Mouse (Mus musculus) cerebellum, adult 2 months (tissue): ENCODE measurements at regions not wholly inside any gene's neighbourhood (a gene's known extent, or its start where the extent isn't known, plus 50 kb on each side); places are given as distances from the start of the nearest gene placed in this dataset.

Source experiments
- CTCF ChIP-seq: fragments of 200-500 bp; IDR thresholded peaks from 2 replicates; pipeline ENCODE4 v1.5.1; 2011; ENCODE audit warnings: low read depth, mild to moderate bottlenecking, control low read depth, low read length, moderate library complexity, borderline replicate concordance; ENCODE audit not compliant: insufficient read depth
- POLR2A ChIP-seq: fragments of 200-500 bp; IDR thresholded peaks from 2 replicates; pipeline ENCODE4 v1.6.1; 2011; ENCODE audit warnings: low read length, control low read depth, borderline replicate concordance; ENCODE audit not compliant: insufficient read depth

- TF ChIP-seq POLR2A (no peak), CTCF (no peak)
Observed at GRCm38 (mm10) chr7:123747986-123748385, 234.7 kb upstream of the Hs3st4 start.
